Comparison of ENCODE assay signal across 21 mouse cellular contexts in the genomic region with DNA sequence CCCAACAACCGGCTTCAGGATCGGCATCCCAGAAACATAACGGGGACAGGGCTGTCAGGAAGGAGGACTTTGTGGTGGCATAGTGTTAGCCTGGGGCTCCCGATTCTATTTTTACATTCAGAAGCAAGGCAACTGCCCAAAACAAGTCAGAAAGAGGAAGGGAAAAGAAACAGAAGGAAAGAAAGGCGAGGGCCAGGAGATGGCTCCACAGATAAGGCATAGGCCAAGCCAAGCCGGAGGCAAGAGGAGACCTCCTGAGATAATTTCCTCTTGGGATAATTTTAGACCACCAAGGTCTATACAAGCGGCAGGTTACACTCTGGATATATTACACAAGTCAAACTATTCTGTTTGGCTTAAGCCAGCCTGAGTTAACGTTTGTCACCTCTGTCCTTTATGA. TPM values are rescaled to one million over a fixed set of nuclear protein-coding genes. Genes with fewer than 3 reads are reported as not detected.
DNase-seq lines count a peak whose midpoint lies in the region; ATAC-seq and TF ChIP-seq lines count a peak whose summit lies in the region.
"Had no signal": no experiment of that assay in that cellular context is flagged by ENCODE, and none has a peak within 500 bp of the region (broad histone marks: within the 10 kb centered on the region; RNA-seq: fewer than 3 reads in every experiment).

No protein-coding gene starts in this region.

- H3K9ac ChIP-seq in liver, embryonic 12.5 days: no peak overlapping the region
- no peak overlapping the region for H3K9ac ChIP-seq in liver, embryonic 11.5 days (ENCODE audit: low read depth, low read length)
- H3K9ac ChIP-seq: embryonic facial prominence, embryonic 12.5 days; forebrain, embryonic 15.5 days; hindbrain, embryonic 14.5 days; intestine, embryonic 15.5 days had no signal

- TF ChIP-seq POLR2A in bone marrow macrophage, adult 2 months (IDR thresholded peaks at IDR 0.05; ENCODE audit: borderline replicate concordance, low read depth, low read length): no peak

- no peak for DNase-seq in gastrocnemius, adult 2 months
- no peak for DNase-seq in gastrocnemius, postnatal 4 days (ENCODE audit: low spot score in 2 of 2)
- no peak for DNase-seq in liver, embryonic 11.5 days (ENCODE audit: low spot score)
- DNase-seq in right cerebral cortex, postnatal 36 days (ENCODE audit: low spot score in 2 of 2): no peak
- DNase-seq in spleen, postnatal 14 days (ENCODE audit: low spot score in 2 of 2): no peak
- DNase-seq: adrenal gland, postnatal 14 days; cerebellum, adult 2 months; cerebellum, postnatal 10 days; heart, adult 11 months; heart, postnatal 10 days; kidney, adult 18-20 months had no signal

- 34% methylated on average over 8 of the region's 8 CpGs for WGBS in liver, embryonic 12.5 days (ENCODE audit: insufficient replicate concordance)
- WGBS in liver, embryonic 11.5 days: 50% methylated on average over 8 of the region's 8 CpGs

- H3K36me3 ChIP-seq in liver, embryonic 12.5 days: no peaks in the 10 kb centered on the region
- H3K36me3 ChIP-seq in liver, embryonic 11.5 days (ENCODE audit: control insufficient read depth, insufficient read depth, low read length): no peaks in the 10 kb centered on the region
- H3K36me3 ChIP-seq: embryonic facial prominence, embryonic 12.5 days; intestine, embryonic 15.5 days had no signal

- H3K4me3 ChIP-seq in gastrocnemius, adult 2 months: no peak overlapping the region
- H3K4me3 ChIP-seq in liver, embryonic 12.5 days: no peak overlapping the region
- H3K4me3 ChIP-seq in liver, embryonic 11.5 days (ENCODE audit: low read depth, low read length): no peak overlapping the region
- H3K4me3 ChIP-seq in bone marrow macrophage, adult 2 months (ENCODE audit: insufficient read depth, low read length): no peak overlapping the region
- H3K4me3 ChIP-seq: embryonic facial prominence, embryonic 12.5 days; forebrain, embryonic 15.5 days; heart, embryonic 10.5 days; hindbrain, embryonic 10.5 days; intestine, embryonic 15.5 days had no signal

- 0 out of 2 replicates have a peak overlapping the region, but pooled peaks have one; percentile 1 for H3K4me2 ChIP-seq in liver, embryonic 12.5 days
- H3K4me2 ChIP-seq in liver, embryonic 11.5 days: no peak overlapping the region
- H3K4me2 ChIP-seq: embryonic facial prominence, embryonic 12.5 days; forebrain, embryonic 15.5 days; hindbrain, embryonic 14.5 days; intestine, embryonic 15.5 days had no signal

- H3K27me3 ChIP-seq in liver, embryonic 12.5 days (replicated peaks): no peaks in the 10 kb centered on the region; the same call in 1 of the 2 replicates
- no peaks in the 10 kb centered on the region for H3K27me3 ChIP-seq in liver, embryonic 11.5 days (replicated peaks; ENCODE audit: control insufficient read depth, insufficient read depth, low read length)
- H3K27me3 ChIP-seq: embryonic facial prominence, embryonic 12.5 days; forebrain, embryonic 15.5 days; intestine, embryonic 15.5 days; Patski had no signal

- no peak for ATAC-seq in liver, embryonic 12.5 days
- ATAC-seq in liver, embryonic 11.5 days (replicated peaks; ENCODE audit: low FRiP score): no peak
- ATAC-seq: activated CD4-positive, CD25-positive, alpha-beta regulatory T cell, adult 4 months; forebrain, embryonic 15.5 days; intestine, embryonic 15.5 days; Patski had no signal

- TF ChIP-seq CTCF in gastrocnemius, adult 2 months (IDR thresholded peaks at IDR 0.05): no peak
- TF ChIP-seq CTCF in bone marrow macrophage, adult 2 months (IDR thresholded peaks at IDR 0.05; ENCODE audit: low read depth, low read length): no peak

- intact Hi-C loops in gastrocnemius, adult 2 months (cut with DNase I): no loop called here

- H3K9me3 ChIP-seq in liver, embryonic 12.5 days (replicated peaks): no peaks in the 10 kb centered on the region
- no peaks in the 10 kb centered on the region for H3K9me3 ChIP-seq in liver, embryonic 11.5 days (ENCODE audit: control insufficient read depth, low read length)
- H3K9me3 ChIP-seq: embryonic facial prominence, embryonic 12.5 days; forebrain, embryonic 15.5 days; heart, embryonic 10.5 days; hindbrain, embryonic 10.5 days; intestine, embryonic 15.5 days had no signal

- H3K27ac ChIP-seq in gastrocnemius, adult 2 months: peak overlapping the region; percentile 59
- no peak overlapping the region for H3K27ac ChIP-seq in liver, embryonic 12.5 days
- no peak overlapping the region for H3K27ac ChIP-seq in liver, embryonic 11.5 days (ENCODE audit: low read depth, low read length)
- peak overlapping the region; percentile 5 for H3K27ac ChIP-seq in bone marrow macrophage, adult 2 months (ENCODE audit: insufficient read depth, low read depth, low read length)
- H3K27ac ChIP-seq: embryonic facial prominence, embryonic 12.5 days; forebrain, embryonic 15.5 days; heart, embryonic 10.5 days; hindbrain, embryonic 10.5 days; hindbrain, embryonic 14.5 days; intestine, embryonic 15.5 days had no signal

- H3K4me1 ChIP-seq in liver, embryonic 12.5 days: peaks cover 21% of the 10 kb centered on the region
- H3K4me1 ChIP-seq in liver, embryonic 11.5 days (replicated peaks; ENCODE audit: control insufficient read depth, insufficient read depth, low read length): peaks cover 4% of the 10 kb centered on the region; the same call in 1 of the 2 replicates
- H3K4me1 ChIP-seq in bone marrow macrophage, adult 2 months (ENCODE audit: control insufficient read depth, insufficient read depth, low read length): peaks cover 22% of the 10 kb centered on the region
- H3K4me1 ChIP-seq: embryonic facial prominence, embryonic 12.5 days; forebrain, embryonic 15.5 days; intestine, embryonic 15.5 days had no signal

RNA-seq across cellular contexts. Expression of a gene that starts 10.7 kb away (rescaled TPM):
- 10 to 100 TPM; 11.5 to 13.3 TPM for total RNA-seq in gastrocnemius, adult 2 months (2021)
- total RNA-seq in gastrocnemius, postnatal 4 days (2021): 10 to 100 TPM; 26.0 to 31.7 TPM
- polyA plus RNA-seq in liver, embryonic 12.5 days (2016; fragmentation: Nextera tagmentation; extraction: Ambion mirVana): 28.9 and 30.6 TPM in 2 replicates
- 46.8 and 48.8 TPM in 2 replicates for polyA plus RNA-seq in liver, embryonic 11.5 days (2014; fragmentation: Nextera tagmentation; extraction: Ambion mirVana)
- 26.6 and 26.9 TPM in 2 replicates for polyA plus RNA-seq in bone marrow macrophage, adult 2 months (2012; ENCODE audit: insufficient read depth, insufficient read length, missing spikeins)

RNA-seq across cellular contexts. Expression of a gene that starts 35.9 kb away (rescaled TPM):
- 10 to 100 TPM; 32.1 to 38.7 TPM for total RNA-seq in gastrocnemius, adult 2 months (2021)
- 10 to 100 TPM; 46.2 to 53.8 TPM for total RNA-seq in gastrocnemius, postnatal 4 days (2021)
- 11.6 and 11.9 TPM in 2 replicates for polyA plus RNA-seq in liver, embryonic 12.5 days (2016; fragmentation: Nextera tagmentation; extraction: Ambion mirVana)
- polyA plus RNA-seq in liver, embryonic 11.5 days (2014; fragmentation: Nextera tagmentation; extraction: Ambion mirVana): 8.6 and 9.6 TPM in 2 replicates
- polyA plus RNA-seq in bone marrow macrophage, adult 2 months (2012; ENCODE audit: insufficient read depth, insufficient read length, missing spikeins): 59.9 and 68.5 TPM in 2 replicates

Comparison
In these comparisons a context has a peak if more than half of its experiments do, and no peak if none do; other contexts are left out.
1. H3K27ac ChIP-seq: peak in gastrocnemius, adult 2 months (single experiment) and bone marrow macrophage, adult 2 months (single experiment); none in liver, embryonic 12.5 days (single experiment) and liver, embryonic 11.5 days (single experiment).